Mouse (Mus musculus) CD4-positive, CD25-positive, alpha-beta regulatory T cell, adult 4 months (primary cell): ENCODE measurements around the gene Mrgprg. TPM values are rescaled to one million over a fixed set of nuclear protein-coding genes. Genes with fewer than 3 reads are reported as not detected.

ENCODE experiments used
- ATAC-seq: one replicate; pipeline ENCODE4 v1.8.0; 2017
- polyA plus RNA-seq, 2 experiments: library from polyadenylated mRNA; unstranded; fragments of 100-300 nt; shearing (Covaris generic); gene quantifications; one replicate each; pipeline ENCODE4 v1.2.1; 2017

Mrgprg gene
- polyA plus RNA-seq, result not detected

DNA sequence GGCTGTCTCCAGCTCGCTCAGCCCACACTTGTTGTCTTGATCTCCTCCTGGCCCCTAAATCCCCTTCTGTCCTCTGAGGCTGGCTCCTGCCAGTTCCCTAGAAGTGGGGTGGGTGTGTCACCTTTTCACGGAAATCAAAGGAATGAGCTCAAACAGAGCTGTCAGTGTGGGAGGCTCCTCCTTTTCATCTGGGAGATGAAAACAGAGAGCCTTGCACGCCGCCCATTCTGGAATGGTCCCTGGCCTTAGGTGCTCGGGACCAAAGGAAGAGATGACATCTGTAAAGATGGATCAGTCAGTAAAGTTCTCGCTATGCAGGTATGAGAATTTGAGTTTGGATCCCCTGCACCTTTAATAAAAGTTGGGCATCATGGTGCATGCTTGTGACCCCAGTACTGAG lies at the start of gene Mrgprg:
Mrgprg (minus strand) TSS at position 101 of the 400 bp plus-strand sequence.
- ATAC-seq, result no peak

DNA sequence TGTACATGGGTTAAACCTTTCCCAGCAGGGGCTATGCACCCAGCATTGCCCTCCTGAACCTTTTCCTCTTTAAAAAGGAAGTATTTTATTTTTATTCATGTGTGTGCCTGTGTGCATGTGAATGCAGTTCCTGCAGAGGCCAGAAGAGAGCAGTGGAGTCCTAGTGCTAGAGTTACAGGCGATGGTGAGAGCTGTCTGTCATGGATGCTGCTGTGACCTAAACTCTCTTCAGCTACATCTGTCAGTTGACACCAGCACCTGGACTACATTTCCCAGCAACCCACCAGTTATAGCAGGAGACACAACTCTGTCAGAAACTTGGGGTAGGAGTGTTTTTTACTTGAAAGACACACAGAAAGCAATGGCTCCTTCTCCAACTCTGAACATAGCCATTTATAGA lies 42.1 kb upstream of the Mrgprg start:
- ATAC-seq, result no peak

DNA sequence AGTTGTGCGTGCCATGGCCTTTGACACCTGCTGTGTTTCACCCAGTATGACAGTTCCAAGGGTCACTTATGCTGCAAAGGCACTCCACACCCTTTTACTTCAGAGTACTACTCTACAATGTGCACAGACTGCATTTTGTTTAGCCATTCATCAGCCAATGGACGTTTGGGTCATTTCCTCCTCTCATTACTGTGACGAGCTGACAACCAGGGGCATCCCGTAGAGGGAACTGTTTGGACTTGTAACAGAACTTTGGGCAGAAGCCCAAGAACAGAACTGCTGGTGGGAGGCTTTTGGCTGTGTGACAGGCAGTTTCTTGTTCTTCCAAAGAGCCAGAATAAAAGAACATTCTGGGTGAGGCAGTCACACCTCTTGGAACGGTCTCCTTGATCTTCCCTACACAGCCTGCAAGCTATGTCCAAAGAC lies 38.4 kb upstream of the Mrgprg start:
- ATAC-seq, result no peak

DNA sequence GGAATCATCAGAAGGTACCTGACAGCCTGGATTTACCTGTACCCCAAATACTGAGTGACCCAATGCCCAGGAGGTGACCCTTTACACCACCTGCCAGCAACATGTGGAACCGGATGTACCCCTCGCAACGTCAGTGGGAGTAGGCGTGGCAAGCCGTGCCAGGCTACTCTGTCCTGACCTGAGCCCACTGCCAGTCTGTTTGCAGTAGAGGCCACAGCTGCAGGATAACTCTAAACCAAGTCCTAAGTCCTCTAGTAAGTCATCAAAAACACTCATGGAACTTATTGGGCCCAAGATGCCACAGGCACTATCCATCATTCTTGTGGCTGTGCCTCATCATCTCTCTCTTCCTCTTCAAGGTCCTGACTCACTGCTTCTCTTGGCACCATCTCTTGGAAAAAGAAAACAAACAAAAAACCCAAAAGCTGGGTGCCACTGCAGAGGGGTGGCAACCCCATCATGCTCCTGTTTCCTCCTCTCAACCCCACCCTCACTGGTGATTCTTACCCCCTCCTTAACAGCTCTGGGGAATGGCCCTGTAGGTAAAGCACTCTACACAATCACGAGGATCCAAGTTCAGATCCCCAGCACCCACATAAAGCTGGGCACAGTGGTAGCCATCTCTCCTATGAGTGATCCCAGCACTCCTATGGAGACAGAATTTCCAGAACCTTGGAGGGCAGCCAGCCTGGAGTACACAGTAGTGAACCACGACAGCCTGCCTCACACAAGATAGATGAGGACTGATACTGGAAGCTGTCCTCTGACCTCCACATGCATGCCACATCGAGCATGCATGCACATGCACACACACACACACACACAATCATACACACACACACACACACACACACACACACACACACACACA lies 34.6 kb upstream of the Mrgprg start:
- ATAC-seq, result no peak

DNA sequence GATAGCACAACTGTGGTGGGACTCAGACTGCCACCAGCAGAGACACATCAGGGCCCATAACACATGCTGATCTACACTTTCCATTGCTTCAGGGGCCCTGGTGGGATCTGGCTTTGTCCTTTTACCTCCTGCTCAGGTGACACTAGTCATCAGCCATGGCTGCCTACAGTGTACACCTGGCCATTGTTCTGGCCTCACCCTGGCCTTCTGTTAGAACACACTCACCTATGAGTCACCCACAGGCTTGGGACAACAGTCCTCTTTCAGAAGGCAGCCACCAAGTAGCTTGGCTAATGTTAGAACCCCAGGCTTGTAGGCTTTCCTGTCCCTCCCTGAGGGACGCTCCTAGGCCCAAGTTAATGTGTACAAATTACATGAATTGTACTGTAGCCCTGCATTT lies 34.0 kb upstream of the Mrgprg start:
- ATAC-seq, result no peak

DNA sequence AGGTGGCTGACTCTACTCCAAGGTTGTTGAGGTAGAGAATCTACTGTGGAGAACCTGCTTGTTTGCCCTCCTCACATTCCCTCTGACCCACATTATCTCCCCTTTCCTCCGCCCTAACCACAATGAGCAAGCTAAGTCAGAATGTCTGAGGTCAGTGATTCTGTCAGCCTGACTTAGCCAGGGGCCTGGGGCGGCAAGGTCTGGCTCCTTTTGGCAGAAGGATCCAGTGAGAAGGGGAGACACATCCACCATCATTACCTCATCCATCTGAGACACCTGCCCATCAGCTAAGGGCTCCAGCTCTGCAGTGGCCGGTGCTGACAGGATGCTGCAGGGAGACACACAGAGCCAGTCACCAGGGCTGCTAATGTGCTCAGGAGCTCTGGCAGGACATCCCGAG lies 32.0 kb upstream of the Mrgprg start:
- no peak for ATAC-seq

DNA sequence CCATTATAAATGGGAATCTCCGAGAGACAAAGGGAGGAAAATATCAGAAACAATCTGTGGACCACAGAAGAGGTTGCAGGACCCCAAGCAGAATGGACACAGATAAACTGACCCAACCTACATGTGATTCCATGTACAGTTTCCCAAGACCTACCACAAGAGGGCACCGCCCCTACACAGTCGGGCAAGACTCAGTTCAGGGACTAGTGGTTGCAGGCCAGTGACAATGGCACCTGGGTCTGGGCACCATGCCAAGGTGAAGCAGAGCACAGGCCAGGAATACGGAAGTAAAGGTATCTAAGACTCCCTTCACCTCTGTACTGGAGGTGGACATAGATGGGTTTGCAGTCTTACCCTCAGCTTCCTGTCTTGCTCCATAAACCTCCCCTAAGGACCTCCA lies 26.3 kb upstream of the Mrgprg start:
- ATAC-seq, result peak; percentile 49

DNA sequence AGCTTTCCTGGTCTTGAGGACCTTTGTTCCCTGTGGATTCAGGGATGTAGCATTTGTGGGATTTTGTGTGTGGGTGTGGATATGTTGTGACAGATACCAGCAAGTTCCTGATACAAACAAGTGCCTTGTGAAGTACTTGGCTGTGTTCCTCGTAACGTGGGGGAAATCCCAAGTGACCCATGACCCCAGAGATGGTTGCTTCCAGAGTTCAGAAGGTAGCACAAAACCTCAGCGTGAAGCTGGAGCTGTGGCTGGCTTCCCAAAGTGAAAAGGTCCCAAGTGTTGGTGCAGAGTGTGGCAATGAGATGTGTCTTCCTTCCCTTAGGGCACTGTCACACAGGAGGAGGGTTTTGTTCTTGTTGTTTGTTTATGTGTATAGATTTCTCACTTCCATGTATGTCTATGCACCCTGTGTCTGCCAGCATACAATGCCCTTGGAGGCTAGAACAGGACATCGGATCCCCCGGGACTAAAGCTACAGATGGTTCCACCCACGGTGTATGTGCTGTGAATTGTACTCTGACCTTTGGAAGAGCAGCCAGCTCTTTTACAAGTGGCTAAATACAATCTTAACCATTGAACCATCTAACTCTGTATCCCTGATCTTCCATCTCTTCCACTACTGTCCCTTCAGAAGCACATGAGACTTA lies 25.7 kb upstream of the Mrgprg start:
- ATAC-seq, result no peak

DNA sequence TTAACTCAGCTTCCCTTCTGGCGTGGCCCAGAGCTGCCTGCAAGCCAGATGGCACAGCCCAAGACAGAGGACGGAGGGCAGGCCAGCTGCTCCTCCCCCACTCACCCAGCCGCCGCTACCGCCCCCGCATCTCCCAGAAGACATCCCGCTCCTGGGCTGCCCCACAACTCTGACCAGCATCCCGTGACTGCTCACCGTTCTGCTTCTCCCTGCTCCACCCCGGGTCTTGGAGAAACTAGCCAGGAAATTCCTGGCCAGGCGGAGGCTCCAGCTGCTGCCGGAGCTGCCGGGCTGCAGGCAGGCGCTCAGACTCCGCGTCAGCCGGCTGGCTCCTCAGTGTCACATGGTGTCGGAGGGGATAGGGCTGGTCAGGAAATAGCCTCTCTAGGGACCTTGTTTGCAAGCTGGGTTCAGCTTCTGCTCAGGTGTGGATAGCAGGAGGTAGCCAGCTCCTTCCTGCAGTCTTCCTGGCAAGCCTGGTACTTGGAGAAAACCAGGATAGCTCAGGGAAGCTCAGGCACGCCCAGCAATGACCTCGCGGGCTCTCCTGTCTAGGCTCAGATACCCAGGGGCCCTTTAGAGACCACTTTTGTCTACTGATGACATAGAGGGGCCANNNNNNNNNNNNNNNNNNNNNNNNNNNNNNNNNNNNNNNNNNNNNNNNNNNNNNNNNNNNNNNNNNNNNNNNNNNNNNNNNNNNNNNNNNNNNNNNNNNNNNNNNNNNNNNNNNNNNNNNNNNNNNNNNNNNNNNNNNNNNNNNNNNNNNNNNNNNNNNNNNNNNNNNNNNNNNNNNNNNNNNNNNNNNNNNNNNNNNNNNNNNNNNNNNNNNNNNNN lies 17.4 kb upstream of the Mrgprg start, which contains the start of gene Mrgpre:
Mrgpre (minus strand) TSS at position 505 of the 834 bp plus-strand sequence.
- peak; percentile 75 for ATAC-seq

DNA sequence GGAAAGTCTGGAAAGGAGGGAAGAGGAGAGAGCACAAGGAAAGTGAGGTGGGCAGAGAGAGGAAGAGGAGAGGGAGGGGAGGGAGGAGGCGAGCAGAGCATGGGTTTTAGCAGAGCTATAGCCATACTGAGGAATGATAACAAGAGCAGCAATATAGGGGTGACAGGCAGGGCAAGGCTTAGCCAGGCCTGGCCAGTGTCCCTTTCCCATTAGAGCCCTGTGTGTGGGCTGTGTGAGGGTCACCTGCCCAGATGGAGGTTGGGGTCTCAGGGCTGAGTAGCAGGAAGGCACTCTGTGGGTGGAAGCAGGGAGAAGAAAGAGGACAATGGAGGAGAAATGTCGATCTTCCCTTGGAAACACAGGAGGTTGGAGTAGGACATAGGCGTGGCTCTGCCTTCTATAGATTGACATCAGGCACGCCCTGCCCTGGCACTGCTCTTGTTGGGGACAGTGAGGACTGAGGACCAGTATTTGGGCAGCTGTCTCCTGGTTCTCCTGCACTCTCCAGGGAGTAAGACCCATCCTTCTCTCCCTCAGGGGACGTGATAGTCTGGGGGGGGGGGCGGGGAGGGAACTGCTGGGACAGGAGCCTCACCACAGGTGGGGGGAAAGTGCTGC lies 16.7 kb upstream of the Mrgprg start:
- ATAC-seq, result no peak

DNA sequence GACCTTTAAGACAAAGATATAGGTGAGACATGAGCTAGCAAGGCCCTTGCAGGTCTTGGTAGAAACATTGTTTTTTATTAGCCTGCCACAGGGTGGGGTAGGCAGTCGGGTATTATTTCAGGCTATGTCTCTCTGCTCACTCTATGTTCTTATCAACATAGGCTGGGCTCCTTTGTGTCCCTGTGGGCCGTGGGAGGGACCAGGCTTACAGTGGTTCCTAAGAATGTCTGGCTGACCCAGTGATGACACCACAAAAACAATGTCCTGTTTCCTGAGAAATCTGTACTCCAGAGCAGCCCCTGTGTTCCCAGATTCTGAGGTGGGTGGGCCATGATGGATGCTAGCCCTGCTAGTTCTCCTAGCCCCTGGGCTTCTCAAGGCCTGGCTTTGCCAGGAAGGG lies 10.6 kb upstream of the Mrgprg start:
- no peak for ATAC-seq

DNA sequence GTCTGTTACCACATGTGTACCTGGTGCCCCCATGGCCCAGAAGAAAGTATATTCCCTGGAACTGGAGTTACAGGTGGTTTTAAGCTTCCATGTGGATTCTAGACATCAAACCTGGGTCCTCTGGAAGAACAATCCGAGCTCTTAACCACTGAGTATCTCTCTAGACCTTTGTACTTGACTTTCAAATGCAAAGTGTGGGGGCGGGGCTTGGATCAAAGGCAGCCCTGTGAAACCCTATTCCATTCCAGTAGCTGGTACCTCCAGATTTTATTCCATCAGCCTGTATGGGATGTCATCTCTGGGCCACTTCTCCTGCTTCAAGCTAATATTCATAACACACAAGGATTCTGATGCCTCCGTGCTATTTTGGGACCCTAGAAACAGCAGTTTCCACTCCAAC lies 9.3 kb upstream of the Mrgprg start:
- no peak for ATAC-seq

DNA sequence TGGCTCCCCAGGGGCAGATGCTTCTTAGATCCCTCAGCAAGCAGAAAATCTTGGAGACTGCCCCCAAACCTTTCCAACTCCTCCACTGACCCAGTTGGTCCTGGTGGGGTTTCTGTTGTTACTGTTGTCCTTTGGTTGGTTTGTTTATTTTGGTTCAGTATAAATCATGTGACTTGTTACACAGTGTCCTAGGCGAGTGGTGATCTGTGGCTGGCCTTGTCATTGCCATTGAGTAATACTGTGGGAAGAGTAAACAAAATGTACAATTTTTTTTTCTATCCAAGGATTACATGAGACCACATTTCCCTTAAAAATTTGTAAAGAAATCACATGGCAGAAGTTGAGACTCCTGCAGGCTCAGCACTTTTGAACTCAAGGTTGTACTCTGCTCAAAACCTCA lies 2.7 kb upstream of the Mrgprg start:
- ATAC-seq, result no peak

DNA sequence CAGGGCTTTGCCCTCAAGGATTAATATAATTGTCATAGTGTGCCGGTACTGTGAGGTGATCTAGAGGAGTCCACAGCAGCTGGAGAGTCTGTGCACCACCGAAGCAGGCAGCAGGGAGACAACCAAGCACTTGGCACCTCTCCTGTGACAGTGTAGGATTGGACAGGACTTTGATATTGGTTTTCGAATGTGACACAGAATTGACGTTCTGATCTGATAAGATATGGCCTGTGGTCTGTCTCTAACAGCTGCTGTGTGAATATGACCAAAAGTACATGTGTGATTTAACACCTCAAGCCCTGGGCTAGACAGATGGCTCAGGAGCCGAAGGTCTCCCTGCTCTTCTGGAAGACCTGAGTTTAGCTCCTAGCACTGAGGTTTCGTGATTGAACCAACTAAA lies 1.5 kb upstream of the Mrgprg start:
- ATAC-seq, result no peak

DNA sequence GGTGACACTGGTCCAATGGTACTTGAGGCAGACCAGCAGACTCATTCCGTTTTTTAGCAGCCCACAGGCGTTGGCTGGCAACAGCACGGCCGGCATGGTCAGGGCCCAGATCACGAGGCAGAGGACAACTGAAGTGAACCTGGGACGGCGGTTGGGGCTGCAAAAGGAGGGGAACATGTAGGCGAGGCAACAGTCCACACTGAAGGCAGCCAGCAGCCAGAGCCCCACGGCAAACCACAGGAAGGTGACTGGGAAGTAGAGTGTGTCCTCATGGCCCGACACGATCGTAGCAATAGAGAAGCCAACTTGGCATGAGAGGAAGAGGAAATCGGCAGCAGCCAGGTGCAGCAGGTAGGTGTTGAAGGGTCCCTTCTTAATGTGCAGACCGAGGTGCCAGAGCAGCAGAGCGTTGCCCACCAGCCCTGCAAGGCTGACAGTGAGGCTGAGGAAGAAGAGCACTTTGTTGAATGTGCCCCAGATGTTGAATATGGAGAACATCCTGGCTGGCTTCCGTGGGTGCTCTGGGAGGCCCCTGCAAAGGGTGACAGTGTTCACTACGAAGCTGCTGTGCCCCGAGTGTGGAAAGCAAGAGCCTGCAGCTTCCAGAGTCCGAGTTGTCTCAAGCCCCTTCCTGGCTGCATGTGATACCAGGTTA lies 1.8 kb downstream of the Mrgprg start:
- ATAC-seq, result no peak

DNA sequence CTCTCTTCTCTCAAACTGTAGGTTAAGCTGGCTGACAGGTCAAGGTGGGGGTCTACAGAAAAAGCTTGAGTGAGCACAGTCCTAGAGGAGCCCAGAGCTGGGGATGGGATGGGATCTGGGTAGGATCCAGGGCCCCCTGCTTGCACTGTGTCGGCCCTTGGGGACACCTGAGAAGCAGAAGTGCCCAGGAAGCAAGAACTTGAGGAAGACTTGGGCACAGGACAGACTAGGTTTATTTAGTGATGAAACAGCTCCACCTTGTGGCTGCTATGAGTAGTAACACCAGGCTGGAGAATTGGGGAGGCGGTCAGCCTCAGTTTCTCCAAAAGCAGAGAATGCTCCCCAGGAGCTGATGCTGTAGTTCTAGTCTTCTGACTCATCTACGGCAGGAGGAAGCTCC lies 3.0 kb downstream of the Mrgprg start:
- ATAC-seq, result peak; percentile 70

DNA sequence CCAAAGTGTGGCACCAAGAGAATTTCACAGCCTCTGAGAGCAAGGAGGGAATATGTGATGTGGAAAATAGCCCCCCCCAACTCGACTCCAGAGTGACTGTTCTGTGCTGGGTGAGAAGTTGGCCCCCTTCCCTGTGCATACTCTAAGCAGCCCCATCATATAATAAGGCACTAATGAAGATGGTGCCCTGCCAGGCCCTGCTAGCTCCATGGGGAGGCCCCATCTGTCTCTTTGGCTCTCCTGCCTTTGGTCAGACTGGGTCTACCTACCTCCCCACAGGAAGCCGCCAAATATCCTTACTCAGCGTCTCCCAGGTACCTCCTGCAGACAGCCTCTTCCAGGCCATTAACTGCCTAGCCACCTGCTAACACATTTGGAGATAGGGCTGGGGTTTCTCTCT lies 7.8 kb downstream of the Mrgprg start:
- no peak for ATAC-seq

DNA sequence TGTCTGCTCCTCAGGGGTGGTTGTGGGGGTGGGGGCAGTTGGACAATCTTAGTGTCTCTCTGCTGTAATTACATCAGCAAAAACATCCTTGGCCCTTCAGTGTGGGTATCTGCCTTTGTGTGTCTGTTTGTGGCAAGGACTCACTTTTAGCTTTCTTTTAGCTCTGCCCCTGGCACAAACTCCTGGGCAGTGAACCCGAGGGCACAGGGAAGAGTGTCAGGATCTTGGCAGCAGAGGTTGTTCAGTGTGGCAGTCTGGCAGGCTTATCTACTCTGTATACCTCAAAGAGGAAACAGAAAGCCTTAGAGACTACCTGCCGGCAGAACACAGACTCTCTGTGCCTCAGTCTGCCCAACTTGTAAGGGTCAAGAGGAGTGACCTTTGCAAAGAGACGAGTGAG lies 9.1 kb downstream of the Mrgprg start:
- ATAC-seq, result no peak

DNA sequence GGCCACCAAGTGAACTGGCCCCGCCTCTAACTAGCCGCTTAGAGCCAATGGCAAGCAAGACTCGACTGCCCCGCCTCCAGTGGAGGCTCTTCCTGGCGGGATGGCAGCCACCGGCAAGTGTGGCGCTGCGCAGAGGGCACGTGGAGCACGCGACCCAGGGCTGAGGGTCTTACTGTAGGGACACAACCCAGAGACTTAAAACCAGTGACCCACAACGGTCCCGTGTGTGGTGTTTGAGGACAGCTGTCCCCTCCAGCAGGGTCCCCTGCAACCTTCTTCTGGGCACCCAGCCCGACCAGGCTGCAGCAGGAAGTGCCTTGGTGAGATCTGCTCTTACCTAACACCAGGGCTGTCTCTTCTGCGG lies 9.8 kb downstream of the Mrgprg start:
- peak; percentile 97 for ATAC-seq

DNA sequence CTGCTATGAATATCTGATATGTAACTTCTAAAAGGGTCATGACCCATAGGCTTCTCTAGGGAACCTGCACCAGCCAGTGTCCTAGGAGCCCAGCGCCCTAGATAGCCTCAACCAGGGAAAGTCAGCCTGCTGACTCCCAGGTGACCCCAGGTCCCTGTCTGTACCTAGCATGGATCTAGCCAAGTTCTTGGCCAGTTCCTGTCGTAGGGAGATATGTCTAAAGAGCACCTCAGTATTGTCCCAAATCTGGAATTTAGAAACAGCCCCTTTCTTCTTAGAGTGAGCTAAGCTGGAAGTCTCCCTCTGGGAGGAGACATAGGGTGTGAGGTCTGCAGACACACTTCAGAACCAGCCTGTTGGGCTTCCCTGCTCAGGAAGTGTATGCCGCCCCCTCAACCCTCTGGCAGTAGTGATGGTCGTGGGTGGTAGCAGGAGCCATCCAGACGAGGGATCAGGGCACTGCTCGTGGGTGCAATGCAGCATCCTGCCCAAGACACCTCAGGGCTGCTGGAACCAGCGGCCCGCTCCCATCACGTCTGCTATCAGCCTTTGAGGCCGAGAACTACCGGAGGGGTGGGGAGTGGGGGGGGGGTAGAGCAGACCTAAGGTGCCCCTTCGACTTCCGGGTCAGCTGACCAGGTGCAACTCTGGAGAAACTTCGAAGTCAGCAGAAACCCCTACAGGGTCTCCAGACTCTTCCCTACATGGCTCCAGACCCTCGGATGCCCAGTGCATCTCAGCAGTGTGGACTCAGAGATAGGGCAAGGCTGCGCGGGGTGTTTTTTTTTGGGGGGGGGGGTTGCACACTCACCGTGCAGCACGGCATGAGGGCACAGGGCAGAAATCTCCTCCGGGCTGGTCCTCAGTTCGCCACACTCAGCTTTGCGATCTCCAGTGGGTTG lies 10.4 kb downstream of the Mrgprg start, which contains the start of gene Osbpl5:
Osbpl5 (minus strand) TSS at position 861 of the 902 bp plus-strand sequence.
- peak; percentile 22 for ATAC-seq
